Mouse (Mus musculus) heart, postnatal 0 days (tissue): ENCODE data around the gene 1700010B08Rik. TPM values are rescaled to one million over a fixed set of nuclear protein-coding genes. Genes with fewer than 3 reads are reported as not detected.
A peak's percentile ranks its signal among the peaks of the same experiment; 100 is the strongest.
"Not testable (repeated sequence)": the region's sequence is repeated elsewhere in the genome, so short reads cannot be mapped to it uniquely, and the experiment has no call there.

Experiments used
- ATAC-seq: fragments of 200-750 bp; cut with Nextera tagmentation; 2 replicates; pipeline ENCODE4 v1.8.0; 2017; ENCODE audit warnings: low read depth, moderate number of reproducible peaks, moderate library complexity; ENCODE audit not compliant: insufficient read depth
- DNase-seq: peaks from one replicate; pipeline ENCODE4 v3.0.0-alpha.2; 2016; ENCODE audit warnings: low spot score
- H3K27ac ChIP-seq: fragments of 300-500 bp; sonication (generic); 2 replicates; pipeline ENCODE4 v1.5.1; 2014; ENCODE audit warnings: low read depth, mild to moderate bottlenecking
- H3K27me3 ChIP-seq: fragments of 300-500 bp; sonication (generic); 2 replicates; pipeline ENCODE4 v1.6.1; 2014; ENCODE audit warnings: low read length, mixed read lengths; ENCODE audit not compliant: control insufficient read depth, insufficient read depth
- H3K36me3 ChIP-seq: fragments of 300-500 bp; sonication (generic); replicated peaks from 2 replicates; pipeline ENCODE4 v1.6.1; 2014; ENCODE audit warnings: low read length, mixed read lengths; ENCODE audit not compliant: control insufficient read depth, insufficient read depth
- H3K4me1 ChIP-seq: fragments of 300-500 bp; sonication (generic); 2 replicates; pipeline ENCODE4 v1.6.1; 2014; ENCODE audit warnings: antibody characterized with exemption; ENCODE audit not compliant: control insufficient read depth, insufficient read depth
- H3K4me2 ChIP-seq: fragments of 300-500 bp; sonication (generic); 2 replicates; pipeline ENCODE4 v1.6.1; 2014; ENCODE audit warnings: low read depth, mild to moderate bottlenecking, low read length, moderate library complexity
- H3K4me3 ChIP-seq: fragments of 300-500 bp; sonication (generic); 2 replicates; pipeline ENCODE4 v1.5.1; 2014; ENCODE audit warnings: low read depth, low read length
- H3K9ac ChIP-seq: fragments of 300-500 bp; sonication (generic); replicated peaks from 2 replicates; pipeline ENCODE4 v1.6.1; 2014; ENCODE audit warnings: low read depth, low read length, mixed read lengths
- H3K9me3 ChIP-seq: fragments of 300-500 bp; sonication (generic); replicated peaks from 2 replicates; pipeline ENCODE4 v1.6.1; 2016; ENCODE audit warnings: low read length; ENCODE audit not compliant: control insufficient read depth
- CTCF ChIP-seq: IDR thresholded peaks from 2 replicates; pipeline ENCODE4 v1.5.1; 2016; ENCODE audit warnings: antibody characterized with exemption, control low read depth, low read depth
- EP300 ChIP-seq: IDR thresholded peaks from 2 replicates; pipeline ENCODE4 v1.6.1; 2016; ENCODE audit warnings: antibody characterized with exemption, low read depth
- WGBS: fragments of 180-500 bp; shearing (Covaris S2); extraction: QIAGEN DNeasy Blood & Tissue Kit; methylation state at CpG from one replicate; pipeline ENCODE4 v1.1.7; 2014; 5-methylcytosine and 5-hydroxymethylcytosine counted together
- polyA plus RNA-seq: library from polyadenylated mRNA; unstranded; fragments of >200 nt; fragmentation: Nextera tagmentation; extraction: Ambion mirVana; gene quantifications from 2 replicates; pipeline ENCODE4 v1.2.1, GENCODE M21; 2015
- total RNA-seq: library from RNA; depleted of rRNA; stranded (reverse); fragments of >200 nt; gene quantifications from 2 replicates; pipeline ENCODE4 v1.2.3, GENCODE M21; 2014; ENCODE audit warnings: low replicate concordance

The 1700010B08Rik gene
- total and polyA plus RNA-seq, 2 experiments from 2014 or later: not detected

DNA sequence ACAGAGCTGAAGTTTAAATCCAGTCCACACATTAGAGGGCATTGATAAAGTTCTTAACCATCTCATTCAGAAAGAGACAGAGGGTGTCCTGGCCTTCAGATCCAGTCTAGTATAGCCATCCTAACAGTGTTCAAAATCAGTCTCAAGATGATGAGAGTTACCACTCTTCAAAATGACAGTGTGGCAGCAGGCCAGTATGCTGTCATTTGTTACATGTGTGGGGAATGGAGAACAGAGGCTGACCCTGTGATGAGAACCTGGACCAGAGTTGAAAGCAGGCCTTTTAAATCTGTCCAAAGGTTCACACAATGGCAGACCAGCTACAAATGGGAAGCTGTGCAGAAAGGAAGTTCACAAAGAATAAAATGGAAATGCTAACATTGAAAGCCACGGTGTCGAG lies 26.5 kb upstream of the 1700010B08Rik start:
- Histone ChIP-seq H3K27ac (no peak overlapping the region; the same call in 1 of the 2 replicates), H3K36me3 (peaks cover 51% of the 10 kb centered on the region), H3K9me3 (no peaks in the 10 kb centered on the region), H3K27me3 (no peaks in the 10 kb centered on the region), H3K4me2 (no peak overlapping the region), H3K9ac (no peak overlapping the region), H3K4me3 (no peak overlapping the region), H3K4me1 (0 out of 2 replicates have a peak, but pooled peaks cover 2% of the 10 kb centered on the region)
- ATAC-seq (peak; percentile 82), DNase-seq (peak; percentile 53)
- TF ChIP-seq CTCF (no peak), EP300 (peak; percentile 81)
- 41% methylated on average over 2 of the region's 2 CpGs for WGBS

DNA sequence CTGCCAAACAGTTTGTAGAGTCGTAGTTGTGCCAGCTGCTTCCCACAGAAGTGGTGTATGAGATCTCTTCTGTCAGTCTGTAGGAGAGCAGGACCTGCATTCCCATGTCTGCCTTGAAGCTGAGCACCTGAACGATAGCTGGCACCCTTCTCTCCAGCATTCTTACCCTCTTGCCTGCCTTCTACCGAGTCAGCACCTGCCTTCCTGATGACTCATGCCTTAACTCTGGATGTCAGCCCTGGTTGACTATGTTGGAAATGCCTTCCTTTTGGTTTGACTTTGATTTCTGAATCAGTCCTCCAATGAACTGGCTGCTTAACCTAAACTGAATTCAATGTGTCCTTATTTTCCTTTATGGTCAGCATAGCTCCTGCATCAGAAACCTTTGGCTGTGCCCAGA lies 20.4 kb upstream of the 1700010B08Rik start:
- 51% methylated on average over 3 of the region's 3 CpGs for WGBS
- Histone ChIP-seq H3K4me3 (no peak overlapping the region), H3K27ac (no peak overlapping the region), H3K27me3 (no peaks in the 10 kb centered on the region), H3K9ac (no peak overlapping the region), H3K9me3 (no peaks in the 10 kb centered on the region), H3K4me1 (peaks cover 15% of the 10 kb centered on the region; the same call in 1 of the 2 replicates), H3K36me3 (peaks cover 78% of the 10 kb centered on the region), H3K4me2 (no peak overlapping the region)
- no peak for DNase-seq
- TF ChIP-seq EP300 (no peak), CTCF (no peak)
- no peak for ATAC-seq

DNA sequence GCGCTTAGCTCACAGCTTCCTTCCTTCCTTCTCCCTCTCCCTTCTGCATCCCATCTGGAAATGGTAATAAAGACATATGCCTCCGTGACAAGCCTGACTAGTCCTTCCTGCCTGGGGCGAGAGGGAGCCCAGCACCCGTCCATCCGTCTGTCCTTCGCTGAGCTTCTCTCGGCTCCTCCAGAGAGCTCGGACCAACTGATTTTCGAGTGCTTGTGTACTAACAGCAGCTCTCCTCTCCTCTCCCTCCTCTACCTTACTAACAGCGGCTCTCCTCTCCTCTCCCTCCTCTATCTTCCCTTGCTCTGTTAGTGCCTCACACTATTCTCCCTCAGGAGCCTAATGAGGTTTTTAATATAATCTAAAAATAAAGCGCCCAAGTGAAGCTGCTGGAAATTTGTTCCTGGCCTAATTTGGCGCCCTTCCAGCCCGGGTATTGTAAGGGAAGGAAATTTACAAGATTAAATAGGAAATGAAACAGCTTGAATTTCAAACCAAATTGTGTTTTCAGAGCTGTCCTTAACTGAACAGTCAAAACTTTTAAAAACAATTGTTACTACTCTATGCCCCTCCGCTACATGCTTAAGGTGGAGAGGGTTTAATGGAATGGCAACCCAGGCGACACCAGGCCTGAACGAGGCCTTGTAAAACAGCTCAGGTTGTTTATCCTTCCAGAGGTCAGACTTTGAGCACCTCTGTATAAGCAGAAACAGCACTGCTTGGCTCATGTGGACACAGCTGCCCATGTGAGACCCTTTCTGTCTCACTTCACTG lies 16.9 kb upstream of the 1700010B08Rik start:
- DNase-seq (peak; percentile 35), ATAC-seq (peak; percentile 36)
- peaks cover 69% of the 10 kb centered on the region for H3K36me3 ChIP-seq
- TF ChIP-seq CTCF: no peak
- no peak for TF ChIP-seq EP300
- peak overlapping the region; percentile 76 for H3K27ac ChIP-seq
- no peaks in the 10 kb centered on the region for H3K27me3 ChIP-seq
- H3K9me3 ChIP-seq: no peaks in the 10 kb centered on the region
- no peak overlapping the region for H3K4me3 ChIP-seq
- 0 out of 2 replicates have a peak overlapping the region, but pooled peaks have one; percentile 5 for H3K9ac ChIP-seq
- H3K4me2 ChIP-seq: peak overlapping the region; percentile 37; the same call in 1 of the 2 replicates
- WGBS: 33% methylated on average over 16 of the region's 16 CpGs
- peaks cover 22% of the 10 kb centered on the region; the same call in 1 of the 2 replicates for H3K4me1 ChIP-seq

GRCm38 (mm10) chr2:173702867-173703237 lies 16.4 kb upstream of the 1700010B08Rik start:
- H3K9ac ChIP-seq: 0 out of 2 replicates have a peak overlapping the region, but pooled peaks have one; percentile 33
- DNase-seq: no peak
- H3K4me3 ChIP-seq: no peak overlapping the region
- peak overlapping the region; percentile 76 for H3K27ac ChIP-seq
- H3K36me3 ChIP-seq: peaks cover 65% of the 10 kb centered on the region
- H3K4me1 ChIP-seq: peaks cover 22% of the 10 kb centered on the region; the same call in 1 of the 2 replicates
- ATAC-seq: peak; percentile 13; the same call in 1 of the 2 replicates
- no peaks in the 10 kb centered on the region for H3K27me3 ChIP-seq
- no peak overlapping the region for H3K4me2 ChIP-seq
- WGBS: 63% methylated on average over 12 of the region's 12 CpGs
- no peak for TF ChIP-seq EP300
- TF ChIP-seq CTCF: no peak
- H3K9me3 ChIP-seq: no peaks in the 10 kb centered on the region

DNA sequence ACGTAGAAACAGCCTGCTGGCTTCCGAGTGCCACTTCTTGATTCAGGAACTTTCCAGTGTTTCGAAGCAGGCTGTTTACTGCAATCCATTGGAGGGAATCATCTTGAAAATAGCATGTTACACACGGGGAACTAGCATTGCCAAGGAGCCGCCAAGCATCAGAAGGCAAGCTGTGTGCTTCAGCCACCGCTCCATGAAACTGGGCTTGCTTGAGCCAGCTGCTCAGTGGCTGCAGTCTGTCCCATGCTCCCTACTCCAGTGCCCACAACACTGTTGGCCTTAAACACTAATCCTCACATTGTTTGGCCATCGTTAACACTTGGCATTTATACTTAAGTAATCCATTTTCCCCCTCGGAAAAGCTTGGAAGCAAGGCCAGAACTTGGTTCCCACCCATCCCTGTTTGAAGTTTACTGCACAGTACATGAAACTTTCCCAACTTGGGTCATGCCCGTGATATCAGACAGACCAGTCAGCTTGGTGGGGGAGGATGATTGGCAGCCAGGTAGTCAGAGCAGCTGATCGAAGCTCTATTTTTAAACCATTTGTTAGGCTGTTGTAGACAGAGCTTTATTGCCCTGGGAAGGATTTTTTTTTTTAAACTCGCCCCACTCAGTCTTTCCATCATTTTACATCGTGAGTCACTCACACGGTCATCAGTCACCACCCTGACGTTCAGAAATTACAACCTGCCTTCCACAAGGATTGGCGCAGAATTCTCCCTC lies 13.2 kb upstream of the 1700010B08Rik start:
- peak; percentile 45; the same call in 1 of the 2 replicates for ATAC-seq
- DNase-seq: no peak
- H3K27me3 ChIP-seq: no peaks in the 10 kb centered on the region
- no peak overlapping the region for H3K4me2 ChIP-seq
- H3K4me3 ChIP-seq: no peak overlapping the region
- H3K9me3 ChIP-seq: no peaks in the 10 kb centered on the region
- peaks cover 41% of the 10 kb centered on the region for H3K36me3 ChIP-seq
- no peak overlapping the region for H3K27ac ChIP-seq
- no peak overlapping the region for H3K9ac ChIP-seq
- peaks cover 22% of the 10 kb centered on the region; the same call in 1 of the 2 replicates for H3K4me1 ChIP-seq
- WGBS: 59% methylated on average over 15 of the region's 15 CpGs
- TF ChIP-seq EP300 (no peak), CTCF (no peak)

DNA sequence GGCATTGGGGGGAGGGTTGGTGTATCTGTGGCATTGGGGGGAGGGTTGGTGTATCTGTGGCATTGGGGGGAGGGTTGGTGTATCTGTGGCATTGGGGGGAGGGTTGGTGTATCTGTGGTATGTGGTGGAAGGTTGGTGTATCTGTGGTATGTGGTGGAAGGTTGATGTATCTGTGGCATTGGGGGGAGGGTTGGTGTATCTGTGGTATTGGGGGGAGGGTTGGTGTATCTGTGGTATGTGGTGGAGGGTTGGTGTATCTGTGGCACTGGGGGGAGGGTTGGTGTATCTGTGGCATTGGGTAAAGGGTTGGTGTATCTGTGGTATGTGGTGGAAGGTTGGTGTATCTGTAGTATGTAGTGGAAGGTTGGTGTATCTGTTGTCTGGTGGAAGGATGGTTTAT lies 11.6 kb upstream of the 1700010B08Rik start:
- not testable (repeated sequence) for H3K27ac ChIP-seq, H3K4me3 ChIP-seq, H3K27me3 ChIP-seq, H3K4me2 ChIP-seq, H3K9me3 ChIP-seq, DNase-seq, ATAC-seq, H3K9ac ChIP-seq
- Histone ChIP-seq H3K4me1 (peaks cover 11% of the 10 kb centered on the region; the same call in 1 of the 2 replicates), H3K36me3 (peaks cover 30% of the 10 kb centered on the region)
